Mouse (Mus musculus) left cerebral cortex, adult 8-10 months (tissue): ENCODE results near the gene Iqce. TPM values are rescaled to one million over a fixed set of nuclear protein-coding genes. Genes with fewer than 3 reads are reported as not detected.

Experiments used
- DNase-seq, 2 experiments: peaks; one replicate each; pipeline ENCODE4 v3.0.0; 2022; ENCODE audit warnings: low spot score in 2 of 2
- total RNA-seq, 4 experiments: library from RNA; stranded (reverse); gene quantifications; 2 replicates each; pipeline ENCODE4 v1.2.4; 2022

Iqce gene
- total RNA-seq, result 10 to 100 TPM; 45.8 to 52.8 (median 51.2) TPM

GRCm38 (mm10) chr5:140702103-140702513 is at the start of gene Iqce:
Iqce (minus strand) TSS chr5:140702378.
- DNase-seq, result peak; percentile 92

- no peak for DNase-seq
Observed at GRCm38 (mm10) chr5:140750925-140751324, 48.7 kb upstream of the Iqce start.

GRCm38 (mm10) chr5:140749062-140749875 is 47.1 kb upstream of the Iqce start:
- no peak for DNase-seq

- no peak for DNase-seq
Observed at GRCm38 (mm10) chr5:140748425-140748824, 46.2 kb upstream of the Iqce start.

GRCm38 (mm10) chr5:140743706-140744131 is 41.5 kb upstream of the Iqce start:
- DNase-seq, result no peak

- DNase-seq, result no peak
Observed at GRCm38 (mm10) chr5:140741877-140742276, 39.7 kb upstream of the Iqce start.

- DNase-seq, result no peak
Observed at GRCm38 (mm10) chr5:140741040-140741439, 38.9 kb upstream of the Iqce start.

- peak in 1 of 2 experiments; percentile 72 for DNase-seq
Observed at GRCm38 (mm10) chr5:140739813-140740212, 37.6 kb upstream of the Iqce start.

GRCm38 (mm10) chr5:140736166-140736565 is 34.0 kb upstream of the Iqce start:
- no peak for DNase-seq

GRCm38 (mm10) chr5:140735297-140735696 is 33.1 kb upstream of the Iqce start:
- no peak for DNase-seq

GRCm38 (mm10) chr5:140733336-140733735 is 31.2 kb upstream of the Iqce start:
- no peak for DNase-seq

GRCm38 (mm10) chr5:140732195-140732594 is 30.0 kb upstream of the Iqce start:
- no peak for DNase-seq

GRCm38 (mm10) chr5:140731040-140731797 is 29.0 kb upstream of the Iqce start:
- DNase-seq, result no peak

GRCm38 (mm10) chr5:140726946-140727740 is 25.0 kb upstream of the Iqce start:
- DNase-seq, result no peak

GRCm38 (mm10) chr5:140726062-140726839 is 24.1 kb upstream of the Iqce start:
- peak in 1 of 2 experiments; percentile 71 for DNase-seq

GRCm38 (mm10) chr5:140723822-140724221 is 21.6 kb upstream of the Iqce start, which contains the start of gene Amz1:
Amz1 (plus strand) TSS chr5:140724127.
- DNase-seq, result peak in 1 of 2 experiments; percentile 80

GRCm38 (mm10) chr5:140722121-140722520 is 19.9 kb upstream of the Iqce start:
- DNase-seq, result no peak

- no peak for DNase-seq
Observed at GRCm38 (mm10) chr5:140720773-140721172, 18.6 kb upstream of the Iqce start.

- DNase-seq, result no peak
Observed at GRCm38 (mm10) chr5:140711040-140711439, 8.9 kb upstream of the Iqce start.

- DNase-seq, result no peak
Observed at GRCm38 (mm10) chr5:140710315-140710714, 8.1 kb upstream of the Iqce start.
